Mouse (Mus musculus): Measurements from ENCODE around the gene Sinhcaf. TPM values are rescaled to one million over a fixed set of nuclear protein-coding genes. Genes with fewer than 3 reads are reported as not detected.

Sinhcaf gene
- total and polyA plus RNA-seq, 2 experiments: 0.46 to 2.7 TPM

DNA sequence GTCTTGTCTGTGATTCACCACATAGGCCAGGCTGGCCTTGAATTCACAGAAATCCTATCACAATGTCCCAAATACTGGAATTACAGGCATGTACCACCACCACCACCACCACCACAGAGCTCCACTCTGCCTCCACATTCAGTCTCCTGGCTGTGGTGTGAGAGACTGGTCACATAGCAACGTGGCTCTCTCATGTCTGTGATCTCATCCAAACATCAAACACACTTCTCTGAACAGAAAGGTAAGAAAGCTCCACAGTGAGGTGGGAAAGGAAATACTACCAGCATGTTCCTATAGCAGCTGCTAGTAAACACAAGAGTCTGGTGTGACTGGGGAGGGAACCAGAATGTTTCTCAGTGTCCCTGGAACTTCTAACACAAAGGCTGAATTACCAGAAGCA lies 15.0 kb upstream of the Sinhcaf start:
- H3K4me1 ChIP-seq (ENCODE audit: control insufficient read depth, insufficient read depth, low read length): no peaks in the 10 kb centered on the region
- no peaks in the 10 kb centered on the region for H3K79me2 ChIP-seq (ENCODE audit: control insufficient read depth, insufficient read depth, low read length)
- no peak for DNase-seq (ENCODE audit: extremely low read depth, low read depth, low spot score)
- no peak overlapping the region for H3K4me3 ChIP-seq (ENCODE audit: insufficient read depth, low read depth, low read length)
- H3K27me3 ChIP-seq (ENCODE audit: control insufficient read depth, insufficient read depth, low read length): no peaks in the 10 kb centered on the region
- no peak overlapping the region for H3K27ac ChIP-seq (replicated peaks; ENCODE audit: insufficient read depth, low read depth, low read length)
- no peaks in the 10 kb centered on the region for H3K36me3 ChIP-seq (ENCODE audit: control insufficient read depth, insufficient read depth, low read length)
- no peak overlapping the region for H3K9ac ChIP-seq (ENCODE audit: low read depth, low read length)
- TF ChIP-seq CTCF (IDR thresholded peaks at IDR 0.05; ENCODE audit: low read depth, low read length) (no peak), POLR2A (IDR thresholded peaks at IDR 0.05; ENCODE audit: extremely low read depth, insufficient read depth, low read length) (no peak)
- WGBS: 64% methylated on average over 1 of the region's 1 CpGs

DNA sequence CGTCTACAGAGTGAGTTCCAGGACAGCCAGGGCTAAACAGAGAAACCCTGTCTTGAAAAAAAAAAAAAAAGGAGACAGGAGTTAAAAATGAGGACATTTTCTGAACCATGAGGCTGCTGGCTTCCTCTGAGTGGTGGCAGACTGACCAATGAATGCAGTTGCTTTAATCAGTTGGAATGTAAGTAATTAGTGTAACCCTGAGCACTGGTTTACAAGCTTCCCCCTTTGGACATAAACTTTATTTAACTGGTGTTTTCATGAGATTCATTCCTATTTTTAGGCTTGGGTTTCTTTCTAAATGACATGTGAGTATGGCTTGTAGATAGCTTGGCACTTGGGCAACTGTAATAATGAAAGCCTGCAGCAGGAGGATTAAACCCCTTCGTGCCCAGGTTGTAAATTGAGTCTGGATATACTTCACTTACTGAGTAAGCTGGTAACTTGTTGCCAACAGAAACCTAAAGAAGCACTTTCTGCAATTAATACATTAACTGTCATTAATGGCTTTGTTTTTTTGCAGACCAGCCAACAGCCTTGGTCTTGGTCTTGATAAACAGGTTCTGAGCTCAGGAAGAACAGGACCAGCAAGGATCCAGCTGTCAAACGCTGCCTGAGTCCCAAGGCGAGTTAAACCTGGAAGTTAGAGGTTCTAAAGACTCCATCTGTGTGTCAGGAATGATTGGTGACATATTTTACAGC lies 13.4 kb upstream of the Sinhcaf start:
- no peak for TF ChIP-seq POLR2A (IDR thresholded peaks at IDR 0.05; ENCODE audit: extremely low read depth, insufficient read depth, low read length)
- TF ChIP-seq CTCF (IDR thresholded peaks at IDR 0.05; ENCODE audit: low read depth, low read length): no peak
- Histone ChIP-seq H3K27ac (replicated peaks; ENCODE audit: insufficient read depth, low read depth, low read length) (no peak overlapping the region), H3K4me1 (ENCODE audit: control insufficient read depth, insufficient read depth, low read length) (no peaks in the 10 kb centered on the region; the same call in 1 of the 2 replicates), H3K27me3 (ENCODE audit: control insufficient read depth, insufficient read depth, low read length) (no peaks in the 10 kb centered on the region), H3K9ac (ENCODE audit: low read depth, low read length) (no peak overlapping the region), H3K79me2 (ENCODE audit: control insufficient read depth, insufficient read depth, low read length) (no peaks in the 10 kb centered on the region), H3K4me3 (ENCODE audit: insufficient read depth, low read depth, low read length) (no peak overlapping the region), H3K36me3 (ENCODE audit: control insufficient read depth, insufficient read depth, low read length) (no peaks in the 10 kb centered on the region)
- 81% methylated on average over 4 of the region's 4 CpGs for WGBS
- no peak for DNase-seq (ENCODE audit: extremely low read depth, low read depth, low spot score)

DNA sequence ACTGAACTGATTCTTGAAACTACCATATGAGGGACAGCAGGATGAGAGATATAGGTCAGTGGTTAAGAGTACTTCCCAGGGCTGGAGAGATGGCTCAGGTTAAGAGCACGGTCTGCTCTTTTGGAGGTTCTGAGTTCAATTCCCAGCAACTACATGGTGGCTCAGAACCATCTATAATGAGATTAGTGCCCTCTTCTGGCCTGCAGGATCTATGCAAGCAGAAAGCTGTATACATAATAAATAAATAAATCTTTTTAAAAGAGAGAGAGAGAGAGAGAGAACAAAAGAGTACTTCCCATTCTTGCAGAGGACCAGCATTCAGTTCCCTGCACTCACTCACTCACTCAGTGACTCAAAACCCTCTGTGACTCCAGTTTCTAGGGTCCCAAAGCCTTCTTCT lies 12.4 kb upstream of the Sinhcaf start:
- no peaks in the 10 kb centered on the region for H3K79me2 ChIP-seq (ENCODE audit: control insufficient read depth, insufficient read depth, low read length)
- WGBS: 100% methylated on average over 1 of the region's 1 CpGs
- no peak for TF ChIP-seq POLR2A (IDR thresholded peaks at IDR 0.05; ENCODE audit: extremely low read depth, insufficient read depth, low read length)
- no peak for TF ChIP-seq CTCF (IDR thresholded peaks at IDR 0.05; ENCODE audit: low read depth, low read length)
- no peaks in the 10 kb centered on the region for H3K27me3 ChIP-seq (ENCODE audit: control insufficient read depth, insufficient read depth, low read length)
- no peak overlapping the region for H3K9ac ChIP-seq (ENCODE audit: low read depth, low read length)
- no peaks in the 10 kb centered on the region for H3K36me3 ChIP-seq (ENCODE audit: control insufficient read depth, insufficient read depth, low read length)
- no peaks in the 10 kb centered on the region; the same call in 1 of the 2 replicates for H3K4me1 ChIP-seq (ENCODE audit: control insufficient read depth, insufficient read depth, low read length)
- DNase-seq (ENCODE audit: extremely low read depth, low read depth, low spot score): no peak
- no peak overlapping the region for H3K27ac ChIP-seq (replicated peaks; ENCODE audit: insufficient read depth, low read depth, low read length)
- H3K4me3 ChIP-seq (ENCODE audit: insufficient read depth, low read depth, low read length): no peak overlapping the region

DNA sequence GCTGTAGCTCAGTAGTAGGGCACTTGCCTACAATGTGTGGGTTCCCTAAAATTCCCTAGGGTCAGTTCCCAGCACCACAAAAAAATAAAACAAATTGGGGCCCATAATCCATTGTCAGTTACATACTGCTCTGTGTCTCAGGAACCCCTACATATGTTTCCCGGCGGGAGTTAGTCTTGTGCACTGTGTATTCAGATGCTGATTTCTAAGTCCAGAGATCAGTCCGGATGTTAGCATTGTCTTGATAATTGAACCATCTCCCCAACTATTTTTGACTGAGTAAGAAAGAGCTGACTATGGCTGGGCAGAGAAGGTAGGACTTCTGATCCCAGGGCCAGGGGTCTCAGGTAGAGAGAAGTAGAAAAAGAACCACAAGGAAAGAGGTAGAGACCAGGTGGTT lies 10.8 kb upstream of the Sinhcaf start:
- H3K27ac ChIP-seq (replicated peaks; ENCODE audit: insufficient read depth, low read depth, low read length): no peak overlapping the region
- no peaks in the 10 kb centered on the region for H3K36me3 ChIP-seq (ENCODE audit: control insufficient read depth, insufficient read depth, low read length)
- WGBS: 92% methylated on average over 3 of the region's 3 CpGs
- no peak overlapping the region for H3K9ac ChIP-seq (ENCODE audit: low read depth, low read length)
- TF ChIP-seq CTCF (IDR thresholded peaks at IDR 0.05; ENCODE audit: low read depth, low read length) (no peak), POLR2A (IDR thresholded peaks at IDR 0.05; ENCODE audit: extremely low read depth, insufficient read depth, low read length) (no peak)
- H3K4me3 ChIP-seq (ENCODE audit: insufficient read depth, low read depth, low read length): no peak overlapping the region
- no peaks in the 10 kb centered on the region for H3K27me3 ChIP-seq (ENCODE audit: control insufficient read depth, insufficient read depth, low read length)
- DNase-seq (ENCODE audit: extremely low read depth, low read depth, low spot score): no peak
- H3K4me1 ChIP-seq (ENCODE audit: control insufficient read depth, insufficient read depth, low read length): no peaks in the 10 kb centered on the region; the same call in 1 of the 2 replicates
- no peaks in the 10 kb centered on the region for H3K79me2 ChIP-seq (ENCODE audit: control insufficient read depth, insufficient read depth, low read length)

GRCm38 (mm10) chr6:148955641-148956420 lies 9.6 kb upstream of the Sinhcaf start:
- no peaks in the 10 kb centered on the region for H3K27me3 ChIP-seq (ENCODE audit: control insufficient read depth, insufficient read depth, low read length)
- no peak overlapping the region for H3K27ac ChIP-seq (replicated peaks; ENCODE audit: insufficient read depth, low read depth, low read length)

More at GRCm38 (mm10) chr6:148955641-148956420, 9.6 kb upstream of the Sinhcaf start:
- Histone ChIP-seq H3K4me3 (ENCODE audit: insufficient read depth, low read depth, low read length) (no peak overlapping the region), H3K36me3 (ENCODE audit: control insufficient read depth, insufficient read depth, low read length) (no peaks in the 10 kb centered on the region), H3K9ac (ENCODE audit: low read depth, low read length) (no peak overlapping the region), H3K4me1 (ENCODE audit: control insufficient read depth, insufficient read depth, low read length) (no peaks in the 10 kb centered on the region; the same call in 1 of the 2 replicates), H3K79me2 (ENCODE audit: control insufficient read depth, insufficient read depth, low read length) (no peaks in the 10 kb centered on the region)
- no peak for DNase-seq (ENCODE audit: extremely low read depth, low read depth, low spot score)
- TF ChIP-seq POLR2A (IDR thresholded peaks at IDR 0.05; ENCODE audit: extremely low read depth, insufficient read depth, low read length): no peak
- no peak for TF ChIP-seq CTCF (IDR thresholded peaks at IDR 0.05; ENCODE audit: low read depth, low read length)
